Mouse (Mus musculus): ENCODE results near the gene Fndc7. TPM values are rescaled to one million over a fixed set of nuclear protein-coding genes. Genes with fewer than 3 reads are reported as not detected.

The Fndc7 gene
- total and polyA plus RNA-seq, 2 experiments from 2014 or later, result not detected

- no peak for ATAC-seq (ENCODE audit: low FRiP score)
- 78% methylated on average over 5 of the region's 5 CpGs for WGBS
- H3K27me3 ChIP-seq (ENCODE audit: insufficient read depth, low read length), result no peaks in the 10 kb centered on the region
Observed at GRCm38 (mm10) chr3:108900681-108901080, 10.9 kb upstream of the Fndc7 start.

DNA sequence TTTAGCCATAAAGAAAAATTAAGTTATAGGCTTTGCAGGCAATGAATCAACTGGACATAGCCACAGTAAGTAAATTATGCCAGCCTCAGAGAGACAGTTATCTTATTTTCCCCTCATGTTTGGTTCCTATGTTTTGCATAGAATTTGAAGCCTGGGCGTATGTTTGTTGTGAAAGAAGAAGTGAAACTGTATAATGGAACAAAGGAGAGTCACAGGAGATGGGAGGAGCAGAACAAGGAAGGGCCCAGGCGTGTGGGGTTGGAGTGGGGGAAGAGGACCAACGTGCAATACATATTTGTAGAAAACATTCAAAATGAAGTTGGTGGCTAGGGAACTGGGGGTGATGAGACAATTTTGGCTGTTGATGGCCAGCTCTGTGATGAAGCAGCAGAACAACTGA, 10.3 kb upstream of the Fndc7 start:
- Histone ChIP-seq H3K9ac (replicated peaks; ENCODE audit: low read length, poor library complexity, severe bottlenecking) (no peak overlapping the region), H3K4me1 (ENCODE audit: insufficient read depth, low read length) (no peaks in the 10 kb centered on the region), H3K36me3 (ENCODE audit: insufficient read depth, low read length) (peaks cover 24% of the 10 kb centered on the region), H3K27me3 (ENCODE audit: insufficient read depth, low read length) (no peaks in the 10 kb centered on the region), H3K27ac (ENCODE audit: low read depth, low read length) (no peak overlapping the region), H3K9me3 (ENCODE audit: low read length) (no peaks in the 10 kb centered on the region), H3K4me2 (ENCODE audit: low read depth, low read length, poor library complexity, severe bottlenecking) (no peak overlapping the region), H3K4me3 (ENCODE audit: low read depth, low read length) (no peak overlapping the region)
- TF ChIP-seq CTCF (IDR thresholded peaks at IDR 0.05), result no peak
- 87% methylated on average over 3 of the region's 3 CpGs for WGBS
- no peak for DNase-seq (ENCODE audit: low spot score)
- ATAC-seq (ENCODE audit: low FRiP score), result no peak

More at GRCm38 (mm10) chr3:108900681-108901080, 10.9 kb upstream of the Fndc7 start:
- TF ChIP-seq CTCF (IDR thresholded peaks at IDR 0.05), result no peak
- no peak for DNase-seq (ENCODE audit: low spot score)
- H3K9me3 ChIP-seq (ENCODE audit: low read length), result no peaks in the 10 kb centered on the region
- no peak overlapping the region for H3K27ac ChIP-seq (ENCODE audit: low read depth, low read length)
- H3K36me3 ChIP-seq (ENCODE audit: insufficient read depth, low read length), result peaks cover 28% of the 10 kb centered on the region
- H3K4me3 ChIP-seq (ENCODE audit: low read depth, low read length), result no peak overlapping the region
- no peaks in the 10 kb centered on the region for H3K4me1 ChIP-seq (ENCODE audit: insufficient read depth, low read length)
- H3K4me2 ChIP-seq (ENCODE audit: low read depth, low read length, poor library complexity, severe bottlenecking), result no peak overlapping the region
- no peak overlapping the region for H3K9ac ChIP-seq (replicated peaks; ENCODE audit: low read length, poor library complexity, severe bottlenecking)

DNA sequence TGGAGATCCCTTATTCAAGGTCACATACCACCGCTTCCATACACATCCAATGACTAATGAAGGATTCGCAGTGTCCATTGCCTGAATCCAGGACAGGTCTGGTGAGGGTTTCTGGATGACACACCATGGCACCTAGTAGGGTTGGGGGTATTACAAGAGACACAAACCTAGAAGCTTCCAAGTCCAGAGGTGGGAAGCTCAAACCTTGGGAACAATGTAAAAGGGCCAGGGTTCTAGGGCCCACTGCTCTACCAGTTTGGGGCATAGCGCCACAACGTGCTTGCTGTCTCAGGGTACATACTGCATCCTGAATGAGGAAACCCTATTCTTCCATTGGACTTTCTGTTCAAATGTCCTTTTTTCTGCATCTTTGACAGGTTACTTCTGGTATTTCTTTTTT, 8.8 kb upstream of the Fndc7 start:
- H3K4me1 ChIP-seq (ENCODE audit: insufficient read depth, low read length), result no peaks in the 10 kb centered on the region
- no peak overlapping the region for H3K27ac ChIP-seq (ENCODE audit: low read depth, low read length)
- TF ChIP-seq CTCF (IDR thresholded peaks at IDR 0.05), result no peak
- ATAC-seq (ENCODE audit: low FRiP score), result peak; percentile 38; the same call in 1 of the 2 replicates
- no peak overlapping the region for H3K4me3 ChIP-seq (ENCODE audit: low read depth, low read length)
- WGBS, result 93% methylated on average over 4 of the region's 4 CpGs
- H3K36me3 ChIP-seq (ENCODE audit: insufficient read depth, low read length), result peaks cover 13% of the 10 kb centered on the region
- no peaks in the 10 kb centered on the region for H3K9me3 ChIP-seq (ENCODE audit: low read length)
- H3K4me2 ChIP-seq (ENCODE audit: low read depth, low read length, poor library complexity, severe bottlenecking), result no peak overlapping the region
- H3K9ac ChIP-seq (replicated peaks; ENCODE audit: low read length, poor library complexity, severe bottlenecking), result no peak overlapping the region
- no peaks in the 10 kb centered on the region for H3K27me3 ChIP-seq (ENCODE audit: insufficient read depth, low read length)
- DNase-seq (ENCODE audit: low spot score), result no peak

DNA sequence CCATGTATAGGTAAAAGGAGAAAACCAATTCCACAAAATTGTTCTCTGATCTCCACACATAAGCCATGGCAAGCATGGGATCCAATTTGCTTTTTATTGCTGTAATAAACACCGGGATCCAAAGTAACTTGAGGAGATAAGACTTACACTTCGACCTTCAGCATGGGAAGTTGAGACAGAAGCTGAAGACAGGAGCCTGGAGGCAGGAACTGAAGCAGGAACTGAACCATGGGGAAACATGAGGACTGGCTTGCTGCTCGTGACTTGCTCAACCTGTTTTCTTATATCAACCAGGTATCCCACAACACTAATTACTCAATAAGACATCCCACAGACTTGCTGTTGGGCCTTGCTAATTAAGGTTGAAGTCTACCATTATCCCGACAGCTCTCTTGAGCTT, 3.1 kb upstream of the Fndc7 start:
- no peak for DNase-seq (ENCODE audit: low spot score)
- Histone ChIP-seq H3K4me3 (ENCODE audit: low read depth, low read length) (no peak overlapping the region), H3K9ac (replicated peaks; ENCODE audit: low read length, poor library complexity, severe bottlenecking) (no peak overlapping the region), H3K27me3 (ENCODE audit: insufficient read depth, low read length) (no peaks in the 10 kb centered on the region), H3K4me1 (ENCODE audit: insufficient read depth, low read length) (no peaks in the 10 kb centered on the region), H3K9me3 (ENCODE audit: low read length) (no peaks in the 10 kb centered on the region), H3K4me2 (ENCODE audit: low read depth, low read length, poor library complexity, severe bottlenecking) (no peak overlapping the region), H3K27ac (ENCODE audit: low read depth, low read length) (no peak overlapping the region), H3K36me3 (ENCODE audit: insufficient read depth, low read length) (no peaks in the 10 kb centered on the region)
- ATAC-seq (ENCODE audit: low FRiP score), result no peak
- TF ChIP-seq CTCF (IDR thresholded peaks at IDR 0.05), result no peak
- WGBS, result 75% methylated on average over 4 of the region's 4 CpGs

DNA sequence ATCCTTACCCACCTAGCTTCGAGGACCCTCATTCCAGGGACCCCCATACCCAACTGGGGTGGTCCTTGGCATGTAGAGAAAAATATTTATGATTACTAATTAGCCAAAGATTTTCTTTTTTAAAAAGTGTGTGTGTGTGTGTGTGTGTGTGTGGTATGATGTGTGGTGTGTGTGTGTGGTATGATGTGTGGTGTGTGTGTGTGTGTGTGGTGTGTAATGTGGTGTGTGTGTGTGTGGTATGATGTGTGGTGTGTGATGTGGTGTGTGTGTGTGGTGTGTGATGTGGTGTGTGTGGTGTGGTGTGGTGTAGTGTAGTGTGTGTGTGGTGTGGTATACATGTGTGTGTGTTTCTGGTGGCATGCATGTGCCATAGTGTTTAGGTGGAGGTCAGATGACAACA, 2.3 kb upstream of the Fndc7 start:
- Histone ChIP-seq H3K27ac (ENCODE audit: low read depth, low read length) (no peak overlapping the region), H3K4me3 (ENCODE audit: low read depth, low read length) (no peak overlapping the region), H3K36me3 (ENCODE audit: insufficient read depth, low read length) (no peaks in the 10 kb centered on the region), H3K4me2 (ENCODE audit: low read depth, low read length, poor library complexity, severe bottlenecking) (no peak overlapping the region), H3K27me3 (ENCODE audit: insufficient read depth, low read length) (no peaks in the 10 kb centered on the region), H3K9ac (replicated peaks; ENCODE audit: low read length, poor library complexity, severe bottlenecking) (no peak overlapping the region), H3K4me1 (ENCODE audit: insufficient read depth, low read length) (no peaks in the 10 kb centered on the region), H3K9me3 (ENCODE audit: low read length) (no peaks in the 10 kb centered on the region)
- no peak for TF ChIP-seq CTCF (IDR thresholded peaks at IDR 0.05)
- WGBS, result 77% methylated on average over 1 of the region's 1 CpGs
- no peak for DNase-seq (ENCODE audit: low spot score)
- no peak for ATAC-seq (ENCODE audit: low FRiP score)

DNA sequence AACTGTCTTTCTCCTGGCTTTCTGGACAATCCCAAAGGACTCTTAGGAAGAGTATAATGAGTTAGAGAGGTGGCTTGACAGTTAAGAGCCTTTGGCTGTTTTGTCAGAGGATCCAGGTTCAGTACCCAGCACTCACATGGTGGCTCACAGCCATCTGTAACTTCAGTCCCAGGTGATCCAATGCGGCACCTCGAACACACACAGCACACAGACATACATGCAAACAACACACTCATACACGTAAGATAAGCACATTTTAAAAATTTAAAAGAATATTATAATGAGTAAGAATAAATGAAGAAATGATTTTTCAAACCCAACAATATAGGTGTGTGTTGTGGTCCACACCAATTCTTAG, 2.2 kb downstream of the Fndc7 start:
- Histone ChIP-seq H3K27ac (ENCODE audit: low read depth, low read length) (no peak overlapping the region), H3K4me2 (ENCODE audit: low read depth, low read length, poor library complexity, severe bottlenecking) (no peak overlapping the region), H3K36me3 (ENCODE audit: insufficient read depth, low read length) (no peaks in the 10 kb centered on the region), H3K27me3 (ENCODE audit: insufficient read depth, low read length) (no peaks in the 10 kb centered on the region), H3K9me3 (ENCODE audit: low read length) (no peaks in the 10 kb centered on the region), H3K9ac (replicated peaks; ENCODE audit: low read length, poor library complexity, severe bottlenecking) (no peak overlapping the region), H3K4me3 (ENCODE audit: low read depth, low read length) (no peak overlapping the region), H3K4me1 (ENCODE audit: insufficient read depth, low read length) (no peaks in the 10 kb centered on the region)
- TF ChIP-seq CTCF (IDR thresholded peaks at IDR 0.05), result no peak
- ATAC-seq (ENCODE audit: low FRiP score), result no peak
- WGBS, result 93% methylated on average over 3 of the region's 3 CpGs
- no peak for DNase-seq (ENCODE audit: low spot score)

All from midbrain, postnatal 0 days (tissue).